Mouse (Mus musculus) limb, embryonic 10.5 days (tissue): ENCODE data around the gene Farsb. TPM values are rescaled to one million over a fixed set of nuclear protein-coding genes. Genes with fewer than 3 reads are reported as not detected.

Experiments used
- DNase-seq: peaks from one replicate; pipeline ENCODE4 v3.0.0-alpha.2; 2017; ENCODE audit warnings: low spot score
- H3K27ac ChIP-seq: fragments of 300-500 bp; sonication (generic); 2 replicates; pipeline ENCODE4 v1.5.1; 2016; ENCODE audit warnings: mild to moderate bottlenecking
- H3K27me3 ChIP-seq: fragments of 300-500 bp; sonication (generic); 2 replicates; pipeline ENCODE4 v1.6.1; 2016; ENCODE audit warnings: low read depth, mild to moderate bottlenecking; ENCODE audit not compliant: poor library complexity, severe bottlenecking
- H3K36me3 ChIP-seq: fragments of 300-500 bp; sonication (generic); 2 replicates; pipeline ENCODE4 v1.6.1; 2016; ENCODE audit warnings: mild to moderate bottlenecking, moderate library complexity
- H3K4me1 ChIP-seq: fragments of 300-500 bp; sonication (generic); 2 replicates; pipeline ENCODE4 v1.6.1; 2016
- H3K4me3 ChIP-seq: fragments of 300-500 bp; sonication (generic); 2 replicates; pipeline ENCODE4 v1.5.1; 2016; ENCODE audit warnings: mild to moderate bottlenecking, moderate library complexity
- H3K9me3 ChIP-seq: fragments of 300-500 bp; sonication (generic); replicated peaks from 2 replicates; pipeline ENCODE4 v1.6.1; 2016; ENCODE audit warnings: mild to moderate bottlenecking
- WGBS: fragments of 180-500 bp; shearing (Covaris S2); methylation state at CpG from one replicate; pipeline ENCODE4 v1.1.7; 2016; 5-methylcytosine and 5-hydroxymethylcytosine counted together
- polyA plus RNA-seq: library from polyadenylated mRNA; unstranded; fragments of >200 nt; fragmentation: Nextera tagmentation; extraction: Ambion mirVana; gene quantifications from 2 replicates; pipeline ENCODE4 v1.2.1, GENCODE M21; 2016

Gene Farsb
- 154 and 155 TPM in 2 replicates for polyA plus RNA-seq

DNA sequence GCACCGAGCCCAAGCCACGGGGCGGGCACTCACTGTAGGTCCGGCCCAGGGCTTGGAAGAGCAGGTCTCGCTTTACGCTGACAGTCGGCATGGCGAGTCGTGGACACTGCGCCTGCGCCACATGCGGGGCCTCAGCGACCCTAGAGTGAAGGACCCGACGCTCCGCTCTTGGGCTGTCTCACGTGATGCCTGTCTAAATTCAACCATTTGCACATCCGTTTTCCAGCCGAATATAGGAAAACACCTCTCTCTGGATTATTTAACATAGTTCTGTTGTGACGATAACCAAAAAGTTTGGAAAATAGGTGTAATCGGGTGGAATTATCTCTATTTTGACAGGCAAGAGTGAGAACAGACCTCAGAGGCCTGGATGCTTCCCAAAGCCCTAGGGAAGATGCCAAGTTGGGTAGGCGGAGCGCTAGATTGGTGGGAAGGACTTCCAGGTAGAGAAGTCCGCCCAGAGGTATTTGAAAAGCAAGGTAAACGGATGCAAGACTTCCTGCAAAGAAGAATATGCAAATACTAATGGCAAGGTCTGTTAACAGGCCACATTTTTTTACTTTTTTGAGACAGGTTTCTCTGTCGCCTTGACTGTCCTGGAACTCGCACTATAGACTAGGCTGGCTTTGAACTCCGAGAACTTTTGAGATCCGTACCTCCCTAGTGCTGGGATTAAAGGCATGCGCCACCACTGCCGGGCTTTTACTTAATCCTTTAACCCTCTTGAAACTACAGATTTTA is at the start of gene Farsb:
Gene Farsb (minus strand): TSS at position 146 of the 741 bp plus-strand sequence.
- peak within 1 kb of the TSS; percentile 98 for H3K4me3 ChIP-seq
- no peaks in the 10 kb centered on the region for H3K9me3 ChIP-seq
- H3K27ac ChIP-seq: peak within 1 kb of the TSS; percentile 96
- H3K36me3 ChIP-seq: peaks cover 6% of the 10 kb centered on the region; the same call in 1 of the 2 replicates
- no peaks in the 10 kb centered on the region for H3K27me3 ChIP-seq
- peak; percentile 91 for DNase-seq
- H3K4me1 ChIP-seq: peaks cover 18% of the 10 kb centered on the region
- WGBS: under 1% methylated on average over 31 of the region's 31 CpGs

DNA sequence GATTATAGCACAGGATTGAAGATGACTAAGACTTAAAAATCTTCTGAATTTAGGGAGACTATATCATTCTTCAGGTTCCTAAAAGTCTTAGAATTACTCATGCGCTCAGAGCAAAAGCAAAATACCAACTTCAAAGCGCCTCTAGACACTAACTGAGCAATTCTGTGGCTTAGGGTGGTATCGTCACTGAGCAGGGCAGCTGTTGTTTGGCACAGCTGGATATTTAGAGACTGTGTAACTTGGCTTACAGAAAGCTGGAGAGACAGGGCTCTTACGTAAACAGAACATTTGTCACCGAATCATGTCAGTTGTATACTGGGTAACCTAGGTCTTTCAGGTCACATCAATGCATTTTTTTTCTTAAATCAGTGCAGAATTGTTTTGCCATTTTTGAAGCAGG is 49.7 kb upstream of the Farsb start:
- Histone ChIP-seq H3K4me1 (peaks cover 29% of the 10 kb centered on the region), H3K4me3 (no peak overlapping the region), H3K27ac (no peak overlapping the region), H3K36me3 (no peaks in the 10 kb centered on the region), H3K27me3 (no peaks in the 10 kb centered on the region), H3K9me3 (no peaks in the 10 kb centered on the region)
- WGBS: 64% methylated on average over 5 of the region's 5 CpGs
- DNase-seq: no peak

DNA sequence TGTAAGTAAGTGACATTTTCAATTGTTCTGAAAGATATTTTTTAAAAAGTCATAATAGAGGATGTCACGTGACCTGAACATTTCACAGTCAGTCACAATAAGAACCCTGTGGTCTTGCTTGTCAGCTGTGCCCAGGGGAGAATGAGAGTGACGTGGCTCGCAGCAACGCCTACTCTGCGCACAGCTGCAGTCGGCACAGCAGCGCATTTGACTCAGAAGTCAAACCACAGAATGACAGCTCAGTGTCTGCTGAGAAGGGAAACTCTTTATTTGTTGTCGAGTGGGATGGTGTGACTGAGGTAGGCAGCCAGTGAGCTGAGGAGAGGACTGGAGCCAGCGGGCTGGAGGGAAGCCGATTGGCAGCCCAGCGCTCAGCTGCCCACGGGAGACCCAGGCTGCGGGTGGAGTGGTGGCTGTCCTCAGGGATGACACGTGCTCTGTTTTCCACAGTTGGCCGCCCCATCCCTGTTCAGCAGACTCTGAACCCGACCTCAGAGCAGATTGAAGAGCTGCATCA is 48.9 kb upstream of the Farsb start:
- no peaks in the 10 kb centered on the region for H3K27me3 ChIP-seq
- no peak overlapping the region for H3K4me3 ChIP-seq
- WGBS: 52% methylated on average over 16 of the region's 16 CpGs
- H3K4me1 ChIP-seq: peaks cover 29% of the 10 kb centered on the region
- DNase-seq: peak; percentile 37
- no peaks in the 10 kb centered on the region for H3K9me3 ChIP-seq
- H3K27ac ChIP-seq: no peak overlapping the region; the same call in 1 of the 2 replicates
- H3K36me3 ChIP-seq: no peaks in the 10 kb centered on the region

DNA sequence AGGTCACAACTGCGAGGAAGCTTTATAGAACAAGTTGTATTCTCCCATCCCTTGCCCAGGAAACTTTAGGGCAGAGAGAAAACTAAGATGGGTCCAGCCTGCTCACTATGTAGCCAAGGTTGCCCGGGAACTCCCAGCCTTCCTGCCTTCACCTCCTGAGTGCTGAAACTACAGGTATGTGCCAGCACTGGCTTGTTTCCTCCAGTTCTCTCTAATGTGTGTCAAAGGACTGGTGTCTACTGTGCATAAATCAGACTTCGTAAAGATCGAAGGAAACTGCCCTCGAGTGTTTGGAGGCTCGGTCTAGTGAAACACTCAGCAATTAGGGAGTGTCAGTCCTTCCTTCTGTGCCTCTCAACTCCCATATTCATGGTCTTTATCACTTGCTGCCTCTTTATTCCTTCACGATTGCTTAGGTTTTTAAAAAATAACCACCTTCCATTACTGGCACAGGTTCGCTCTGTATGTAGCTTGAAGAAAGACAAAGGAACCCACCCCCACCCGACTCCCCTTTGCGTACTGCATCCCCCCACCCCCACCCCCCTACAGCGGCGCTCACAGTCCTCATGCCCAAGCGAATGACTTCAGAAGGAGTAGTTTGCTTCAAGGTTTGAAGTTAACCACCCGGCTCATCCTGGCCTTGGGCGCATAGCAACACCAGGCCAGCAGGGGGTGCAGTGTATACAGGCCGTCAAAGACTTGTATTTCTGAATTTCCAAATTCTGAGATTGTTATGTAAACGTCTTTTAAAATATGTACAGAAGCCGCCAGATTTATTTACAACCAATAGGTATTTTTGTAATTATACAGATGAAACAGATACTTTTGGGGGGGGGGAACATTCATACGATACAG is 47.8 kb upstream of the Farsb start:
- Histone ChIP-seq H3K27me3 (no peaks in the 10 kb centered on the region), H3K27ac (no peak overlapping the region), H3K4me3 (no peak overlapping the region), H3K36me3 (no peaks in the 10 kb centered on the region), H3K9me3 (no peaks in the 10 kb centered on the region), H3K4me1 (peaks cover 29% of the 10 kb centered on the region)
- peak; percentile 71 for DNase-seq
- 32% methylated on average over 19 of the region's 19 CpGs for WGBS

DNA sequence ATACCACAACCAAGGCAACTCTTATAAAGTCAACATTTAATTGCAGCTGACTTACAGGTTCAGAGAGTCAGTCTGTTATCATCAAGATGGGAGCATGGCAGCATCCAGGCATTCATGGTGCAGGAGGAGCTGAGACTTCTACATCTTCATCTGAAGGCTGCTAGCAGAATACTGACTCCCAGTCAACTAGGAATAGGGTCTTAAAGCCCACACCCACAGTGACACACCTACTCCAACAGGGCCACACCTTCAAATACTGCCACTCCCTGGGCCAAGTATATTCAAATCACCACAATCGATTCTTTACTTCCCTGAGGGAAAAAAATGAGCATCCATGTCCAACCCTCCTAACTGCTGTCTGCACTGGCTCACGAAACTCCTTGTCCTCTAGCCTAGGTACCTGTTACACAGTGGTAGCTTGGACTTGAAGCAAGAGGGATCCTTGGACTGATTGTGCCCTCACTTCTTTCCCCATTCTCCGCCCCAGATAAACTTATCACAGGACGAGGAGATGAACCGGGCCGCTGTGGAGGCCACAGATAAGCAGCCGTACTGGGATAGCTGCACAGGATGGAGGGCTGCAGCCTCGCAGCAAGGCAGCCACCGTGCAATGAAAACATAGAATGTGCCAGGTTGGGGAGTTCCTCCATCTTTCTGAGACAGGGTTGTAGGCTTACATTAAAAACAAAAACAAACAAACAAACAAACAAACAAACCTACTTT is 45.9 kb upstream of the Farsb start:
- H3K4me3 ChIP-seq: no peak overlapping the region

DNA sequence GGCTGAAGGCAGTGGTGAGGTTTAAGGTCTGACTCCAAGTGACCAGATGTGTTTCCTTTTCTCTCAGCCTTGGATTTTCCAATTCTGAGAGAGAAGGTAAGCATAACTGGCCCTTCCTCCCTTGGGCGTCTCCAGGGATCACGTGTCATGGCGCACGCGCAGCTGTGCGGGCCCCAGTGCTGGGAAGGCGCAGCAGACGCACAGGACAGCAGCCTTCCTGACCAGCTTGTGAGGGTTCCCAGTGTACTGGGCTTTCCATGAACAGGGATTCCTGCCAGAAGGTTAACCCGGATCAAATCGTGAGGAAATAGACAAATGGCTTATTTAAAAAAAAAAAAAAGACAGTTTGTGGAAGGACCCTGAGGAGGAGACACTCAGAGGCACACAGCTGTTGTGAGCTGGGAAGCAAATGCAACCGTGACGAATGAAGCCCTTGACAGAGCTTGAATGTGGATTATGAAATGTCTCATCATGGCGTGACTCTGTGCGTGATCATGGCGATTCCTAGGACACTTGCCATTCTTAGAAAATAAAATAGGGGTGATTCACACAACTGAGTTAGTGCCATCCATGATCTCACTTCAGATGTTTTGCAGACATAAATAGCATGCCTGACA is 43.6 kb upstream of the Farsb start:
- DNase-seq: no peak
- H3K9me3 ChIP-seq: no peaks in the 10 kb centered on the region
- peaks cover 6% of the 10 kb centered on the region for H3K4me1 ChIP-seq
- no peak overlapping the region for H3K4me3 ChIP-seq
- H3K27me3 ChIP-seq: no peaks in the 10 kb centered on the region
- no peaks in the 10 kb centered on the region for H3K36me3 ChIP-seq
- WGBS: 90% methylated on average over 15 of the region's 15 CpGs
- no peak overlapping the region for H3K27ac ChIP-seq

More for the DNA sequence above, 45.9 kb upstream of the Farsb start:
- peaks cover 26% of the 10 kb centered on the region for H3K4me1 ChIP-seq
- 92% methylated on average over 9 of the region's 9 CpGs for WGBS
- no peak for DNase-seq
- H3K27me3 ChIP-seq: no peaks in the 10 kb centered on the region
- H3K36me3 ChIP-seq: no peaks in the 10 kb centered on the region
- H3K9me3 ChIP-seq: no peaks in the 10 kb centered on the region
- no peak overlapping the region for H3K27ac ChIP-seq

DNA sequence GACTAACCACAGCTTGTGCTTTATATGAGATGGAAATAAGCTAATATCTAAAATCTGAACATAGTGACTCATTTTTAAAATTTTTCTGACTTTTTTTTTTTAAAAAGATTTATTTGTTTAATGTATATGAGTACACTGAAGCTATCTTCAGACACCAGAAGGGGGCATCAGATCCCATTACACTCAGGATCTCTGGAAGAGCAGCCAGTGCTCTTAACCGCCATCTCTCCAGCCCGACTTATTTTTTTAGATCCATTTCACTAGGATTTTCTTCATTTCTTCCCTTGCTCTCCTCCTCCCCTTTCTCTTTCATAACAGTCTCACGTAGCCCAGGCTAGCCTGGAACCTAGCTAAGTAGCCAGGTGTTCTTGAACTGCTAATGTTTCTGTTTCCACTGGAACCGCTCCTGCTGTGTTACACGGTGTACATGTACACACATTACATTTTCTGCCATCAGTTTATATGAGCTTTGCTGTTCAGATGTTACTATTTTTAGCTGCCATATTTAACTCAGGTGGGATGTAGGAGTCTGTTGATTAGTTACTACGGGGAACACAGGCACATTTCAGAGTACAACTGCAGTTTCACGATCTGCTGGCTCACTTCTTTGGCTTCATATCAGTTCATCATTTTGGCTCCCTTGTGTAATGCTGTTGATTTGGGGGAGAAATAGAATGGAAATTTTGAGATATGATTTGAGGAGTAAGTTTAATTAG is 42.0 kb upstream of the Farsb start:
- WGBS: 79% methylated on average over 7 of the region's 7 CpGs
- no peak for DNase-seq
- Histone ChIP-seq H3K27me3 (no peaks in the 10 kb centered on the region), H3K9me3 (no peaks in the 10 kb centered on the region), H3K4me1 (no peaks in the 10 kb centered on the region), H3K4me3 (no peak overlapping the region), H3K36me3 (no peaks in the 10 kb centered on the region), H3K27ac (no peak overlapping the region)

DNA sequence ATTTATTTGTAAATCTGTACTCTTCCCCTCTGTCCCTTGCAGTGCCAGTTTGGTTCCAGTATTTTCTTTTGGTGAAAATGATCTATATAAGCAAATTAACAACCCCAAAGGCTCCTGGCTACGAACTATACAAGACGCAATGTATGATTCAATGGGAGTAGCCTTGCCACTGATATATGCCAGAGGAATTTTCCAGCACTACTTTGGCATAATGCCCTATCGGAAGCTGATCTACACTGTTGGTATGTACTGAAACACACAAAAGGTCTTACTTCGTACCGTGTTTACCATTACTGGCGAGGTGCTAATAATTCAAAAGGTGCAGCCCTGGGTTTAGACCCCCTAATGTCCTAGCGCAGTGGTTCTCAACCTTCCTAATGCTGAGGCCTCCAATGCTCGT is 40.3 kb upstream of the Farsb start:
- WGBS: 94% methylated on average over 8 of the region's 8 CpGs
- DNase-seq: no peak
- no peaks in the 10 kb centered on the region for H3K9me3 ChIP-seq

DNA sequence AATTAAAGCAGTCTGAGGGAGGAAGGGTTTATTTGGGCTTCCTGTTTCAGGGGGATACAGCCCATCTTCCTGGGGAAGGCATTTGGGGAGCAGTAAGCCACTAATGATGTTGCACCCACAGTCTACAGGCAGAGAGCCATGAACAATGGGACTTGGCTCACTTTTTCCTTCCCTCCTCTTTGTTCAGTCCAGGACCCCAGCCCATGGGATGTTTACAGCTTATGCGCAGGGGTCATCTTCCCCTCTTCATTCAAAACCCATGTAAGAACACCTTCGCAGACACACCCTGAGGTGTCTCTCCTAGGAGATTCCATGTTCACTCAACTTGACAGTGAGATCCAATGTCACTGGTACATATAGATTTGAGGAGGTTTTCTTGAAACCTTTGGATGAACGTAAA is 39.7 kb upstream of the Farsb start:
- Histone ChIP-seq H3K4me1 (no peaks in the 10 kb centered on the region), H3K27me3 (no peaks in the 10 kb centered on the region), H3K4me3 (no peak overlapping the region), H3K9me3 (no peaks in the 10 kb centered on the region), H3K36me3 (no peaks in the 10 kb centered on the region), H3K27ac (no peak overlapping the region)
- WGBS: 92% methylated on average over 3 of the region's 3 CpGs
- no peak for DNase-seq

More for the DNA sequence above, 40.3 kb upstream of the Farsb start:
- Histone ChIP-seq H3K4me1 (no peaks in the 10 kb centered on the region), H3K27me3 (no peaks in the 10 kb centered on the region), H3K4me3 (no peak overlapping the region), H3K36me3 (no peaks in the 10 kb centered on the region), H3K27ac (no peak overlapping the region)

DNA sequence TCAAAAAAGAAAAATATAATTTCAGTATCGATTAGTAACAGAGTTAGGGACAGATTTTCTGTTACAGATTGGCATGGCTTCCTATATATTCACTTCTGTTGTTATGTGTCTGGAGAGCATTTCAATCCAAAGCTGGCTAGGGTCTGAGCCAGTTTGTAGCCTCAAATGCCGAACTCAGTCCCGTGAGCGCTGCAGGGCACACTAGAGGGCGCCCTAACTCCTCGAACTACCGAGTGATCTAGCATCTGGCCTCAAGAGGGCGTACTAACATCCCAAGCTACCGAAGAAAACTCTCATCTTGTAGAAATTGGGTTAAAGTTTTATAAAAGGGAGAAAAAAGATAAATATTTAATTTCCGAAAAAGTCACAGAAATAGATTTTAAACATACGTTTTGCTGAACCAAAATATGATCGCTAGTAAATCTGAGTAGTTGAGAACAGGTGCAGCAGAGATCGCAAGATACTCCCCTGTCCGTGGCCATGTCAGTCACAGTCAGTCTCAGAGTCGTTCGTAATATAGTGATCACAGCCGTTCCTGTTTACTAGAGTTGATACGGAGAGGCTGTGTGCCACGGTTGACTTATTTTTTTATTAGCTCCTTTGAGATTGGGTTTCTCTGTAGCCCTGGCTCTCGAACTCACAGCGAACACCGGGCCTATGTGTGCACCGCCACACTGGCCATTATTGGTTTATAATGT is 36.6 kb upstream of the Farsb start:
- DNase-seq: peak; percentile 72
- WGBS: 52% methylated on average over 23 of the region's 23 CpGs

DNA sequence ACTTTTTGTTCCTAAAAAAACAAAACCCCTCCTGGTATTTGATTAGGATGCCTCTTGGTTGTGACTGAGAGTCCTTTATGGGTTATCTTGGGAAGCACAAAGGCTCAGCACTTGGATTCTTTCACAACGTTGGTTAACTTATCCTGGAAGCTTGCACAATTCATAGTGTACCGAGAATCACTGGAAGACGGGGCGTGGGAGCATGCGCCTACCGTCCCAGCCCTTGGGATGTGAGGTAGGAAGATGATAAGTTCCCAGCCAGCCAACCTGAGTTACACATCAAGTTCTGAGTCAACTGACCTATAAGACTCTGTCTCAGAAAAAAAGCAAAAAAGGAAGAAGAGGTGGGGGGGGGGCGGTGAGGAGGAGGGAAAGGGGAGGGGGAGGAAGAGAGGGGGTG is 30.2 kb upstream of the Farsb start:
- H3K9me3 ChIP-seq: no peaks in the 10 kb centered on the region
- no peaks in the 10 kb centered on the region for H3K4me1 ChIP-seq
- WGBS: 92% methylated on average over 7 of the region's 7 CpGs
- no peak overlapping the region for H3K4me3 ChIP-seq
- DNase-seq: no peak
- H3K36me3 ChIP-seq: no peaks in the 10 kb centered on the region
- H3K27me3 ChIP-seq: no peaks in the 10 kb centered on the region
- H3K27ac ChIP-seq: no peak overlapping the region

More for the DNA sequence above, 36.6 kb upstream of the Farsb start:
- no peak overlapping the region for H3K4me3 ChIP-seq
- H3K36me3 ChIP-seq: no peaks in the 10 kb centered on the region
- no peaks in the 10 kb centered on the region for H3K27me3 ChIP-seq
- H3K9me3 ChIP-seq: no peaks in the 10 kb centered on the region
- H3K4me1 ChIP-seq: no peaks in the 10 kb centered on the region
- no peak overlapping the region for H3K27ac ChIP-seq
